Mouse (Mus musculus) G1E (cell line): Measurements from ENCODE around the gene Rpl38.

Experiments
- CTCF ChIP-seq: IDR thresholded peaks from 2 replicates; pipeline ENCODE4 v1.5.1; 2012; ENCODE audit warnings: low read depth, low read length, inconsistent platforms, mixed read lengths
- GATA1 ChIP-seq: IDR thresholded peaks from 2 replicates; pipeline ENCODE4 v1.6.1; 2012; ENCODE audit warnings: borderline replicate concordance, low read length, inconsistent platforms, mixed read lengths
- GATA2 ChIP-seq: IDR thresholded peaks from 2 replicates; pipeline ENCODE4 v1.6.1; 2012; ENCODE audit warnings: low read depth, low read length, inconsistent platforms, borderline replicate concordance
- POLR2AphosphoS5 ChIP-seq: IDR thresholded peaks from 2 replicates; pipeline ENCODE4 v1.6.1; 2012; ENCODE audit warnings: low read depth, low read length, inconsistent platforms; ENCODE audit not compliant: insufficient replicate concordance
- TAL1 ChIP-seq: conservative IDR thresholded peaks from 2 replicates; pipeline ENCODE4 v1.6.1; 2012; ENCODE audit warnings: low read depth, low read length, inconsistent platforms, mixed read lengths

DNA sequence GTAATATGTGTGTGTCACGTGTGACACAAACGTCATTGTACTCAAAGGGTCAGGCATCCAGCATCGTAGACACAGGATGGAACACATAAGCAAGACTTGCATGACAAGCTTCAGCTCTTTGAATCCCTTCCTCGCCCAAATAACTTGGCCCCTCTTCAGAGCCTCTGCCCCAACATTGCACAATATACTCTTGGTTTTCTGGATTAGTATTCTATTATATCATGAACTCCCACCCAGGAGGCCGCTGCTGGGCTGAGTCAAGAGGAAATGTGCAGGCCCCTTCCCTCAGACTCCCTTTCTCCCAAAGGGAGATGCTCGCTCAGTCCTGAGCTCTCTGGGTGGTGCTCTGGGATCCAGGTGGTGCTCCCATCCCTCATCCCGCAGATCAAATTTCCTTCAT lies 30.2 kb downstream of the Rpl38 start:
- TF ChIP-seq CTCF: no peak
- TF ChIP-seq POLR2AphosphoS5: no peak
- TF ChIP-seq GATA1: no peak
- no peak for TF ChIP-seq GATA2
- TF ChIP-seq TAL1: no peak
